Mouse (Mus musculus) cerebellum, adult 9-10 months (tissue): ENCODE results near the gene Zhx3.

Experiments used
- DNase-seq: peaks from one replicate; pipeline ENCODE4 v3.0.0; 2022

Gene Zhx3

DNA sequence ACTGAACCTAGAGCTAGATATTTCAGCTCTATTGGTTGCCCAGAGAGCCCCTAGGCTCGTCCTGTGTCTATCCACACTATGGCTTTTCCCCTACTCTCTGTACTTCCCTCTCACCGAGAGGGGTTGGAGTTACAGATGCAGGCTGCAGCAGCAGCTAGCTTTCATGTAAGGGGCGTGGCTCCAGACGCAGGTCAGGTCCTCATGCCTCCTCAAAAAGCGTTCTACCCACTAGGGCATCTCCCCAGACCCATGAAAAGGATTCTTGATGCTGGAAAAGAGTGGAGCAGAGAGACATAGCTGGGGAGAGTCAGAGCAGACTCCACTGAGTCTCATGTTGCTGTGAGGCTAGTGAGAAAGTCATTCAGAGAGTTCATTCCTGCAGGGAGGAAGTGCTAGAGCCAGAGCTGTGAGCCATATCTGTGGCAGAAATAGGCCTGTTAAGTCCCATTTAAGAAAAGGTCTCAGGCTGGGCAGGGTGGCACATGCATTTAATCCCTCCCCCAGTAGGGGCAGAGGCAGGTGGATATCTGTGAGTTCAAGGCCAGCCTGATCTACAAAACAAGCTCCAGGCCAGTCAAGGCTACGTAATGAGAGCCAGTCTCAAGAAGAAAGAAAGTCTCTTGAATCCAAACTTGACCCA is 8.8 kb upstream of the Zhx3 start:
- no peak for DNase-seq

GRCm38 (mm10) chr2:160880453-160881195 is 7.8 kb upstream of the Zhx3 start, which contains the start of gene Lpin3:
Gene Lpin3 (plus strand): TSS chr2:160880670.
- DNase-seq, result no peak

- DNase-seq, result peak; percentile 50
Measured at GRCm38 (mm10) chr2:160876115-160876514, 3.3 kb upstream of the Zhx3 start.

DNA sequence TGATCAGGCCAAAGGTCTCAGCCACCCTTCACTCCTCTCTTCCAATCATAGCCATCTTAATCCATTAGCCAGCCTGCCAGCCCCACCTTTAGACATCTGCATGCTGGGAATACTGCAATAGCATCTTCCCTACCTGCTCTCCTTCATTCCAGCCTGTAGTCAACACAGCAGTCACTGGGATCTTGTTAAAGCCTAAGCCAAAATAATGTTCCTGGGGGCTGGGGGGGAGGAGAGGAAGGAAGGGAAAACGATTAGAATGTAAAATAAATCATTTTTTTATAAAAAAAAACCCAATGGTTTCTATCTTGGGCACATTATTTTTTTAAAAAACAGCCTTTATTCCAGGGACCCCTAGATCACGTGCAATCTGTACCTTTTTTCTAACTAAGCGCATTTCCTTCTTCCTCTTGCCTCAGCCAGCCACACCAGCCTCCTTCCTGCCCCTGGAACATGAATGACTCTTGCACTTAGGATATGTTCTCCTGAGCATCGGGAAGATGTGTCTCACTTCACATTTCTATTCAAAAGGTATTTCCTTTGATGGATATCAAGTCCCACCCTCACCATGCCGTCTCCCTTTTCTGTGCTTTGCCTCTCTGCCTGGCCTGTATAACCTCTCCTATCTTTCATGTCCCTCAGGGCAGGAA is 1.6 kb upstream of the Zhx3 start:
- no peak for DNase-seq

DNA sequence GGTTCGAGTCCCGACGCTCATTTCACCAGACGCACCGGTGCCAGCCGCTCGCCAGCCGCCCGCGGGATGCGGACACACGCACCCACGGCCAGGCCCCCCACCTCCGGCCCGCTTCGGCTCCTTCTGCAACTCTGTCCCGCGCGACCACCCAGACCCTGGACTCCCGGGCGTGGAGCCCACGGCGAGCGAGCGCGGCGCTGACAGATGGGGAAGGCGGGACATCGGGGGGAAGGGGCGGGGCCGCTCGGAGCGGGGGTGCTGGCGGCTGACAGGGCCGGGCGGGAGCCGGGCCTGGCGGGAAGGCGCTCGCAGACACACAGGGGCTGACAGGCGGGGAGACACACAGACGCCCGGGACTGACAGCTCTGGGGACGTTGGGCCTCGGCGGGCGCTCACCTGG is 403 bp downstream of the Zhx3 start:
- peak; percentile 77 for DNase-seq

GRCm38 (mm10) chr2:160871310-160871709 is 1.5 kb downstream of the Zhx3 start:
- DNase-seq, result peak; percentile 50

- no peak for DNase-seq
Measured at GRCm38 (mm10) chr2:160869446-160869845, 3.4 kb downstream of the Zhx3 start.

- peak; percentile 74 for DNase-seq
Measured at GRCm38 (mm10) chr2:160865266-160865665, 7.5 kb downstream of the Zhx3 start.

DNA sequence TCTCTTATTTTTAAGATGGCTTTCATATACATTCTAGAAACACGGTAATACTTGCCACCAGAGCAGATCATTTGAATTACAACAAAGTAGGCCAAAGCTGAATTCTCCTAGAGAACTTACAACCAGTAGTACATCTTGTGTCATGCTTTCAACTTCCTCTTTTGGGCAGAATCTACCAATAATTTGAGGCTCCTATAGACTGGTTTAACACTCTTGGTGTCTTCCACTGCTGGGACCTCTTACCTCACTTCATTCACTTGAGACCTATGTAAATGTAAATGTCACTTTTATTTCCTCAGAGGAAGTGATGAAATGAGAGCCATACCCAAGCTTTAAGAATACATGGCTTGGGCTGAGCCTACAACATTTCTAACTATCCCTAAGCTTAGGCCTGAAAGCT is 8.7 kb downstream of the Zhx3 start:
- DNase-seq, result no peak

DNA sequence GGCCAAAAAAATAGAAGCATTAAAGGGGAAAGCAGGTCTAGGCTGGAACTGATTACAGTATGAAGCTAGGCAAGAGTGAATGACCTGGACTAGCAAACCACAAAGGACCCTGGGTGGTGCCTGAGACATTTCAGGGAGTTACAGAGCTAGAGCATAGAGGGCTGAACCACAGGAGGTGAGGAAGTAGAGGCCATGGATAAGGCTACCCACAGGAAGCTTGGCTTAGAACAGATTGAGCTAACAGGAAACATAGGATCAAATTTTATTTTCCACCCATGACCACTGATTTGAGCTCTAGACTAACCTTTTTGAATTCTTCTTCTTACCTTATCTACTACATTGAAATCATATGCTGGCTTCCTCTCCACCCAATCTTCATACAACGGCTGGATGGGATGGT is 12.4 kb downstream of the Zhx3 start:
- no peak for DNase-seq

DNA sequence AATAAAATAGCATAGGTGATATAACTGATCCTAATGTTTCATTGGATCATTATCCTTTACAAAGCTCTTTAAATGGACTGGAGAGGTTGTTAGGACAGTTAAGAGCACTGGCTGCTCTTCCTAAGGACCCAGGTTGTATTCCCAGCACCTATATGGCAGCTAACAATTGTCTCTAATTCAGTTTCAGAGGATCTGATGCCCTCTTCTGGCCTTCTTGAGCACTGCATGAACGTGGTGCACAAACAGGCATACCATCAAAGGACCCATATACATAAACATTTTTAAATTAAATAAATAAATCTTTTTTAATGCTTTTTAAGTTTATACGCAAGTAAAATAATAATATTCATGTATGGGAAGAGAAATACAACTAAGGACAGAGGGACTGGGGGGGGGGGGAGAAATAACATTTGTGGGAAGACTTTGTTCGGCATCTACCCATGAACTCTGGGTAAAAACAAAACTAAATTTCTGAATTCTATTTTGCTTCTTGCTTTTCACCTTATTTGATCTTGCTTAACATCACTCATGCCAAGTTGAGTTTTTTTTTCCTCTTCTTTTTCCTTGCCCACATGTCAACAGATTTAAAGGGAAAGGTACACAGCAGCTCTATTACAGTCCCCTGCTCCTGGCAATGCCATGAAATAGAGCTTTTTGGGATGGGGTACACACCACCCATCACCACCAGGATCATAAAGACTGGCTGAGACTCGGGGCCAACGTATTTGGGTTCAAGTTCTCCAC is 16.3 kb downstream of the Zhx3 start:
- DNase-seq, result no peak

GRCm38 (mm10) chr2:160854687-160855086 is 18.1 kb downstream of the Zhx3 start:
- peak; percentile 75 for DNase-seq

DNA sequence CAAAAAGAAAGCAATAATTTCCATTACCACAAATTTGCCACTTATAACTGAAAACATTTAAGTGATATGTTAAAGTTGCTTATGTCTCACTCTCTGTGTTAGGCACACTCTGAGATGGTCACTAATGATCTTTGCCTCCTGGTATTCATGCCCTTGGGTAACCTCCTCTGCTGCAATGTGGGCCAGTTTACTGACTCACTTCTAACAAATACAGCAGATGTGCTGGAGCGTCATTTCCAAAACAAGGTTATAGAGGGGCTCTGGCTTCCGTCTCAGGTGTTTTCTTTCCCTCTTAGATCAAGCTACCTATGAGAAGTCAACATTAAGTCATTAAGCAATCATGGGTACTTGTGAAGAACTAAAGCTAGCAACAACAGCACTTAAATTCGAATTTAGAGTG is 22.4 kb downstream of the Zhx3 start:
- no peak for DNase-seq

DNA sequence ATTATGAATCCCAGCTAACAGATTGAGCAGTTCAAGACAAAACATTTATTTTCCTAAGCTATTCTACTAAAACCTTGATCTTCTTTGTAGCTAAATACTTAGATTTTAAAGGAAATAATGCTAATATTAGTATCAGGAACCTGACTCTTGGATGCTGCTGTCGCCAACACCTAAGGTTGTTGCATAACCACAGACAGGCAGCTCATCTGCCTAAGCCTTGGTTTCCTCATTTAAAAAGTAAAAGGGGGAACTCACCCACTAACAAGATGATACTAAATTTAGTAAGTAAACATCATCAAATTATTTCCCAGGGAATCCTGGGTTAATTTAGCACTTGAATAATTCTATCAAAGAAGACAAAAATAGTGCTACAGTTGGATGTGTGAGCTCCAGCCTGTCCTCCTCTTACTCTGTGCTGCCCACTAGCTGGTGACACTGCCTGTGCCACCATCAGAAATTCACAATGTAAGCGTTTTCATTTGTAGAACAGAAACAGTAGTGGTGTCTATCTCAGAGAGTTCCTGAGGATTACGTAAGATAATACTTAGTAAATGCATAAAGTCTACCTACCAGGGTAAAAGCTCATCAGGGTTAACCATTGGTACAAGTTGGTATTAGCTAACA is 23.1 kb downstream of the Zhx3 start:
- no peak for DNase-seq

GRCm38 (mm10) chr2:160848186-160848585 is 24.6 kb downstream of the Zhx3 start:
- DNase-seq, result no peak

DNA sequence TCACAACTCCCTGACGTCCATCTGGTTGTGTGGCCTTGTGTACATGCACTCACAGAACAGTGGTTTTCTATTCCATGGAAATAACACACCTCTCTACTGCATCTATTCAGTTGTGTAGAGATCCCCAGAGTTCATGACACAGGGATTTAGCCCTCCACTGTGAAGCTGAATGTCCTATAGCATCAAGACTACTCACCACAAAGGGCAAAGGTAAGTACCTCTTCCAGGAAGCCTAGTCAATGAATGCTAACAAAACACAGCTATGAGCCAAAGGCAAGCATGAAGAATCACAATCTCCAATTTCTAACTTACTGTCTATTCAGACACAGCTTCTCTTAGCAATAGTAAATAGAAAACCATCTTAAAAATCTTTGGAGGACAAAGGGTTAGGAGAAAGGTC is 25.1 kb downstream of the Zhx3 start:
- no peak for DNase-seq

DNA sequence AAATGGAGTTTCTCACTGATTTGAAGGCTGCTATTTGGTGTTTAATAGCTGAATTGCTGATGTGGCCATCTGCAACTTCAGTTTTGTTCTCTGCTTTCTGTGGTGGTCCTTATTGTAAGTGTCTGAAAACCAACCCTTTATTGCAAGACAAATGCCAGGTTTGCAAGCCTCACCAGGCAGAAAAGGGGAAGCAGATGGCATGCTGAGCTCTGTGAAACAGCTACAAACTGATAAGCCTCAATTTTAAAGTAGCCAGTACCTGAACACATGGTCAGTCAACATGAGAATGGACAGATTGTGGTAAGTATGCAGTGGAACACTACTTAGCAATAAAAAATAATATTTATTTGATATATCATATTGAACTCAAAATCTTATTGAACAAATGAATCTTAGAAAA is 32.0 kb downstream of the Zhx3 start:
- no peak for DNase-seq

DNA sequence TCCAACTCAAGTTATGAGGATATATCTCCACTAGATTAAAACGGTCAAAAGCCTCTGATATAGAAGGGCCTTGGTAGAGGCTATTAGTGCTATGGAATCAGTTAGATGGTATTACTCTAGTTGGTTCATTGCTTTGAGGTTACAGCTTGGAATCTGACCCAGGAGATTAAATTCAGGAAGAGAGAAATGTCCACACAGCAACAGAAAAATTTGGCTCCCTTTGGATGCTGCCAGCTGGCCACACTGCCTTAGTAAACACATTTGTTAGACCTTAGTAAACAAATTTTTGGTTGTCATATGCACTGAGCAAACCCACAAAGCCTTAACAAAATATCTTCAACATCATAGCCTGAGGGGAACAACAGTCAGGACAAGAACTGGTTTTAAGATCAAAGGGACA is 62.0 kb downstream of the Zhx3 start:
- no peak for DNase-seq

DNA sequence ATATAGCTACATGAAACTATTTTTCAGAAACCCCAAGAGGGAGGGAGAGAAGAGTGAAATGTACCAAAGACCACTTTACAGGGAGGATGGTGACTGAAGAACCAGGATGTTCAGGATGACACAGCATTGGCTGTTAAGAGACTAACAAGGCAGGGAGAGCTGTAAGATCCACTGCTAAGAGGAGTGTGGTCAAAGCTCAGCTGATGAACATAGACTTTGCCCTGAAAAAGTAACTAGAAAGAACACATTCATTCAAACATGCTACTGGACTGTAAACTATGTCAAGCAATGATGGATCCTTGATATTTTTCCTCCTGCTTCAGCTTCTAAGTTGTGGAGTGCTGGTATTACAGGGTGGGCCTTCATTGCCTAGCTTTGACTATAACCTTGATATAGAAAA is 62.4 kb downstream of the Zhx3 start:
- no peak for DNase-seq

GRCm38 (mm10) chr2:160806091-160806521 is 66.7 kb downstream of the Zhx3 start:
- peak; percentile 55 for DNase-seq

- no peak for DNase-seq
Measured at GRCm38 (mm10) chr2:160804794-160805527, 67.8 kb downstream of the Zhx3 start.

- DNase-seq, result no peak
Measured at GRCm38 (mm10) chr2:160802326-160802725, 70.5 kb downstream of the Zhx3 start.
